Mouse (Mus musculus) cerebellum, adult 11-12 months (tissue): ENCODE data around the gene Sprr2d.

Source experiments
- DNase-seq: peaks from one replicate; pipeline ENCODE4 v3.0.0; 2022

Gene Sprr2d

DNA sequence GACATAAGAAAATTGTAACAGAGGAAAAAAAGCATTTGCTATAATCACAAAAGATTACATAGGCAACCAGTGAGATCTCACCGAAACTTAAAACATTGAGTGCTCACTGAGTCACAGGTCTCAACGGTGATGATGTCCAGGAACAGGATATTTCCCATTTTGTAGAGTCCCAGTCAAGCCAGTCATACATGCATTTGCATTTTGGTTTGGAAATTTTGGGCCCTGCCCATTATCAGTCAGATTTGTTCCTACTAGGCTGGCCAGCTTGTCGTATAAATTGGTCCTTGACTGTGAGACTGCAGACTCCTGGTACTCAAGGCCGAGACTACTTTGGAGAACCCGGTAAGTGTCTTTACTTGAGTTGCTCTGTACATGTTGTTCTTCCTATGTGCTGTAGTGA, at the start of gene Sprr2d:
Sprr2d (plus strand) TSS at position 301 of the 400 bp plus-strand sequence.
- no peak for DNase-seq

DNA sequence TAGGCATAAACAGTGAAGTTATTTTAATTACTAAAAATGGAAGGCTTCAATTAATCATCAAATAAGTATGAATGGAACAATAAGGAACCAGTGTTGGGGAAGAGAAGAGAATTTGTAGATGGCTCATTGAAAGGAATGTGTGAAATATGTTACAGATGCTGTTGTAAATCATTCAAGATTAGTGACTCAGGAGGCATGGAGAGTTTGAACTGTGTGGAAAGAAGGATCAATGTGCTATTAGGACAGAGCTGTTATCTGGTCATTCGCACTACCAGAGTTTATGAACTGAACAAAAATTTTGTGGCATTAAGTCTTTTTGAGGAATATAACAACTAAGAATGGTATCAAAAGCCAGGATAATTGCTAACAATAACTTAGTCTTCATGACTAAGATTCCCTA, 31.5 kb upstream of the Sprr2d start:
- DNase-seq: no peak

DNA sequence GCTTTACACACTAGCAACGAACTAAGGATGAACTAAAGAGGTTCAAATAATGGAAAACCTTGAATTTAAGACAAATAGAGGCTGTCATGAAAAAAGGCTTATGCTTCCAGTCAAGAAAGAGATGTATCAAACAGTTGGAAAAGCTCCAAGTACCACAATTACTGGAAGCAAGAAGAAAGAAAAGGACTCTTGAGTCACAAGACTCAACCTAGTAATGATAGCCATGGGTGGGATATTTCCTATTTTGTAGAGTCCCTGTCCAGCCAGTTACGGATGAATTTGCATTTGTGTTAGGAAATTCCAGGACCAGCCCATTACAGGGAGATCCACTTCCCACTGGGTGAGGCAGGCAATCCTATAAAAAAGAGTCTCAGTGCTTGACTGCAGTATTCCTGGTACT, 22.6 kb upstream of the Sprr2d start, which contains the start of gene Sprr2b:
Sprr2b (plus strand) TSS at position 301 of the 400 bp plus-strand sequence.
- no peak for DNase-seq

DNA sequence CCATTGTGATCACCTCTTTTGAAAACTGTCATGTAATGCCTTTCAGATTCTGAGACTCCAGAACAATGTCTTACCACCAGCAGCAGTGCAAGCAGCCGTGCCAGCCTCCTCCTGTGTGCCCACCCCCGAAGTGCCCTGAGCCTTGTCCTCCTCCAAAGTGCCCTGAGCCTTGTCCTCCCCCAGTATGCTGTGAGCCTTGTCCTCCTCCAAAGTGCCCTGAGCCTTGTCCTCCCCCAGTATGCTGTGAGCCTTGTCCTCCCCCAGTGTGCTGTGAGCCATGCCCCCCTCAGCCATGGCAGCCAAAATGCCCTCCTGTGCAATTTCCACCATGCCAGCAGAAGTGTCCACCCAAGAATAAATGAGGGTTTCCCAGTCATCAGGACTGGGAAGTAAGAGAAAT, 21.6 kb upstream of the Sprr2d start:
- no peak for DNase-seq

DNA sequence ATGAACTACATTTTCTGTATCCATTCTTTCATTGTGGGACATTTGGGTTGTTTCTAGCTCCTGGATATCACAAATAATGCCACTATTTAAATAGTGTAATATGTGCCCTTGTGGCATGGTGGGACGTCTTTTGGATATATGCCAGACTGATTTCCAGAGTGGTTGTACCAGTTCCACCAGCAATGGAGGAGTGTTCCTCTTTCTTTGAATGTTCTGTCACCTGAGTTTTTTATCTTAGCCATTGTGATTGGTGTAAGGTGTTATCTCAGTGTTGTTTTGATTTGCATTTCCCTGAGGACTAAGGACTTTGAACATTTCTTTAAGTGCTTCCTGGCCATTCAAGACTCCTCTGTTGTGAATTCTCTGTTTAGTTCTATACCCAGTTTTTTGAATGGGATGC, 2.7 kb upstream of the Sprr2d start:
- DNase-seq: no peak

GRCm38 (mm10) chr3:92351843-92352242, 12.9 kb downstream of the Sprr2d start, which contains the start of gene Sprr2e:
TSS of gene Sprr2e (plus strand) at chr3:92352143.
- no peak for DNase-seq

GRCm38 (mm10) chr3:92361619-92362018, 22.7 kb downstream of the Sprr2d start:
- DNase-seq: no peak

GRCm38 (mm10) chr3:92364887-92365286, 25.9 kb downstream of the Sprr2d start, which contains the start of gene Sprr2f:
TSS of gene Sprr2f (plus strand) at chr3:92365187.
- DNase-seq: no peak

GRCm38 (mm10) chr3:92373613-92374012, 34.7 kb downstream of the Sprr2d start:
- DNase-seq: no peak

DNA sequence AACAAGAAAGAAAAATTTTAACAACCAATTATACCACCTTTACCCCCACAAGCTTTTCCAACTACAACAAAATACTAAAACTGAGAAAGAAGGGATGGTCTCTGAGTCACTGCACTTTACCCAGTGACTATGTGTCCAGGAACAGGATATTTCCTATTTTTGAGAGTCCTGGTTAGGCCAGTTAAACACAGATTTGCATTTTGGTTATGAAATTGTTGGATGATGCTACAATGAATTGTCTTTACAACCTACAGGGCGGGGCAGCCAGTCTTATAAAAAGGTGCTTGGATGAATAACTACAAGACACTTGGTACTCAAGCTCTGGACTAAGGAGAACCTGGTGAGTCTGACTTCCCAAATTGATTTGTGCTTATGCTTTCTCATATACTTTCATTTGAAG, 46.4 kb downstream of the Sprr2d start, which contains the start of gene Sprr2h:
Sprr2h (plus strand) TSS at position 301 of the 400 bp plus-strand sequence.
- no peak for DNase-seq
